Mouse (Mus musculus): Measurements from ENCODE around the gene Scn8a. TPM values are rescaled to one million over a fixed set of nuclear protein-coding genes. Genes with fewer than 3 reads are reported as not detected.
A peak's percentile ranks its signal among the peaks of the same experiment; 100 is the strongest.

Gene Scn8a
- polyA plus RNA-seq, 1 experiment from 2014 or later: 1.3 TPM

- H3K36me3 ChIP-seq (ENCODE audit: insufficient read depth): no peaks in the 10 kb centered on the region
- DNase-seq (no peak), ATAC-seq (ENCODE audit: insufficient read depth) (no peak)
- H3K9ac ChIP-seq: no peak overlapping the region
- no peak overlapping the region for H3K4me2 ChIP-seq
- no peaks in the 10 kb centered on the region for H3K9me3 ChIP-seq (ENCODE audit: low read depth, low read length)
- no peak overlapping the region for H3K27ac ChIP-seq (ENCODE audit: low read depth)
- TF ChIP-seq CTCF (IDR thresholded peaks at IDR 0.05; ENCODE audit: low read depth): no peak
- 49% methylated on average over 3 of the region's 3 CpGs for WGBS
- no peak overlapping the region for H3K4me3 ChIP-seq (ENCODE audit: low read depth, low read length)
- H3K27me3 ChIP-seq (ENCODE audit: insufficient read depth, low read length): no peaks in the 10 kb centered on the region
- H3K4me1 ChIP-seq (ENCODE audit: insufficient read depth): no peaks in the 10 kb centered on the region
These were observed 39.2 kb downstream of the Scn8a start for GRCm38 (mm10) chr15:100908817-100909216.

DNA sequence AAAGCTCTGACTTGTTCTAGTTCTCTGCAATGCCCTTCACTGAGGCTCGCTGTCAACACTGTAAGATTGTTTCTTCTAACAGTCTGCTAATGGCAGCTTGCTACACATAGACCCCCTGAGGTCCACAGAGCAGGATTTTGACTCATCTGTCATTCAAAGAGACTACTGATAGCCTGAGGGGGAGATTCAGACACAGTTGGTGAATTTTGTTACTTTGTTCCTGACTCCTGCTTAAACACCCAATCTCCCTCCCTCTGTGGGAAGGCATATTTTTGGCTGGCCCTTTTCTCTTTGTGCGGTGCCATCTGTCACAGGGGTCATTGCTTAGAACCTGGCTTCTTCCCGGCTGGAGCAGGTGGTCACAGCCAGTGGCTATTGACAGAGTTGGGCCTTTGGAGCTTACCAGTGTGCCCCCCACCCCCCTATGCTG lies 40.1 kb downstream of the Scn8a start:
- H3K9me3 ChIP-seq (ENCODE audit: low read depth, low read length): no peaks in the 10 kb centered on the region
- TF ChIP-seq CTCF (IDR thresholded peaks at IDR 0.05; ENCODE audit: low read depth): no peak
- no peak overlapping the region for H3K4me3 ChIP-seq (ENCODE audit: low read depth, low read length)
- no peak overlapping the region for H3K9ac ChIP-seq
- H3K4me2 ChIP-seq: no peak overlapping the region
- no peaks in the 10 kb centered on the region for H3K27me3 ChIP-seq (ENCODE audit: insufficient read depth, low read length)
- no peaks in the 10 kb centered on the region for H3K36me3 ChIP-seq (ENCODE audit: insufficient read depth)
- ATAC-seq (ENCODE audit: insufficient read depth) (no peak), DNase-seq (no peak)
- 54% methylated on average over 3 of the region's 3 CpGs for WGBS
- no peak overlapping the region for H3K27ac ChIP-seq (ENCODE audit: low read depth)
- H3K4me1 ChIP-seq (ENCODE audit: insufficient read depth): no peaks in the 10 kb centered on the region

DNA sequence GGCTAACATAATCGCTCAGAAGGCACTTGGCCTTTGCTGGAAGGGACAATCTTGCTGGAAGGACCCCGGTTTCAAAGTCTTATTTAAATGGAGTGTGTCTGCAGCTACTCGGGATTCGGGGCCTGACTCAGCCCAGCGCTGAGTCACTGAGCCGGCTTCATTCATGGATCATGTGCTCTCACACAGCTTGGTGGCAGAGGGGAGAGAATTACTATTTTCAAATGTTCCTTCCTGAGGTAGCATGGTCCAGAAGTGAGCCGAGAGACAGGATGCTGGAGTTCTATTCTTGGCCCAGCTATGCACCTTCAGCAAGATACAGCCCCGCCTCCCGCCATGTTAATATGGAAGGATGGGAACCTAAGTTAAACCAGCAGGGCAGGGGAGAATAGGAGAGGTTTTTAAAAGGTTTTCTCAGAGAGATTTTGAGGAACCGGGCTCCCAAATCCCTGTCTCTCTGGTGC lies 40.8 kb downstream of the Scn8a start:
- Histone ChIP-seq H3K27me3 (ENCODE audit: insufficient read depth, low read length) (no peaks in the 10 kb centered on the region), H3K9me3 (ENCODE audit: low read depth, low read length) (no peaks in the 10 kb centered on the region), H3K4me3 (ENCODE audit: low read depth, low read length) (no peak overlapping the region), H3K9ac (no peak overlapping the region), H3K27ac (ENCODE audit: low read depth) (no peak overlapping the region), H3K4me2 (no peak overlapping the region), H3K36me3 (ENCODE audit: insufficient read depth) (no peaks in the 10 kb centered on the region), H3K4me1 (ENCODE audit: insufficient read depth) (no peaks in the 10 kb centered on the region)
- ATAC-seq (ENCODE audit: insufficient read depth) (no peak), DNase-seq (no peak)
- 64% methylated on average over 10 of the region's 10 CpGs for WGBS
- no peak for TF ChIP-seq CTCF (IDR thresholded peaks at IDR 0.05; ENCODE audit: low read depth)

DNA sequence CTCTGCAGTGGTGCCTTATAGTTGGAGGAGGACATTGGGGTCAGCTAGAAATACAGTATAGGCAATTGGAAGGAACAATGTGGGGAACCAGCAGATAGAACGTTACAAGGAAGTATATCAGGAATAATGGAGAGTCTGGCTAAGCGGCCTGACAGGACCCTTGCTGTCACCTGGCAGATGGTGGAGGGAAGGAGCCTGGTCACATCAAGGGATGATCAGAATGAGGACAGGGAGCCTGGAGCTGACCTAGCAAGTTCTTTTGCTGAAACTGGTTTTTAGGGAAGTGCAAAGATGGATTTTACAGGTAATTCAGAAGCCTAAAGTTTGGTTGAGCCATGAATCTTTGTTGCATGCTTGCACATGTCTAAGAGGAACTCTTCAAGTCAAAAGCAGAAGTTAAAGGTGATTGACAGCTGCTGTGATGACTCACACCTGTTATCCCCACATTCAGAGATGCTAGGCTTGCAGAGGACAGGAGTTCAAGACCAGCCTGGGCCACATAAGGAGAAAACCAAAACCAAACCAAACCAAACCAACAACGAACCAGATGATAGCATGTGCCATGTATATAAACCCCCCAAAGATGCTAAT lies 43.1 kb downstream of the Scn8a start:
- Histone ChIP-seq H3K36me3 (ENCODE audit: insufficient read depth) (no peaks in the 10 kb centered on the region), H3K4me2 (no peak overlapping the region), H3K9ac (no peak overlapping the region), H3K27me3 (ENCODE audit: insufficient read depth, low read length) (no peaks in the 10 kb centered on the region), H3K4me3 (ENCODE audit: low read depth, low read length) (no peak overlapping the region), H3K27ac (ENCODE audit: low read depth) (no peak overlapping the region), H3K9me3 (ENCODE audit: low read depth, low read length) (no peaks in the 10 kb centered on the region), H3K4me1 (ENCODE audit: insufficient read depth) (no peaks in the 10 kb centered on the region)
- ATAC-seq (ENCODE audit: insufficient read depth) (no peak), DNase-seq (no peak)
- WGBS: 77% methylated on average over 3 of the region's 3 CpGs
- no peak for TF ChIP-seq CTCF (IDR thresholded peaks at IDR 0.05; ENCODE audit: low read depth)

- 0 out of 2 replicates have a peak overlapping the region, but pooled peaks have one; percentile 3 for H3K9ac ChIP-seq
- under 1% methylated on average over 24 of the region's 24 CpGs for WGBS
These were observed 45.1 kb downstream of the Scn8a start for GRCm38 (mm10) chr15:100914734-100915242.

DNA sequence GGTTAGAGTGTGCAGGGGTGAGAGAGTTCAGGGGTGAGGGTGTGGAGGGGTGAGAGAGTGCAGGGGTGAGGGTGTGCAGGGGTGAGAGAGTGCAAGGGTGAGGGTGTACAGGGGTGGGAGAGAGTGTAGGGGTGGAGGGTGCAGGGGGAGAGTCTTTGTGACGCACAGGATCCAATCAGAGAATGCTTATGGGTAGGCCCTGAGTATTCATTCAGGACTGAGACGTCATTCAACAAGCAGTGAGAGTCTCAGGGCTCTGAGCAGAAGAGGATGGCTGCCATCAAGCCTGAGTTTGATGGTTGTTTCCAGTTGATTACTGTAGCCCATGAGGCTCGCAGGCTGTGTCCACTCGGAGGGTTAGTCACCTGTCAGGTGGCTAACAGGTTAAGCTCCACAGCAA lies 48.4 kb downstream of the Scn8a start:
- no peak overlapping the region for H3K4me3 ChIP-seq (ENCODE audit: low read depth, low read length)
- H3K36me3 ChIP-seq (ENCODE audit: insufficient read depth): no peaks in the 10 kb centered on the region
- H3K27me3 ChIP-seq (ENCODE audit: insufficient read depth, low read length): no peaks in the 10 kb centered on the region
- no peak overlapping the region for H3K9ac ChIP-seq
- no peaks in the 10 kb centered on the region for H3K4me1 ChIP-seq (ENCODE audit: insufficient read depth)
- no peak overlapping the region for H3K4me2 ChIP-seq
- 35% methylated on average over 4 of the region's 4 CpGs for WGBS
- no peak for TF ChIP-seq CTCF (IDR thresholded peaks at IDR 0.05; ENCODE audit: low read depth)
- H3K27ac ChIP-seq (ENCODE audit: low read depth): no peak overlapping the region
- no peak for ATAC-seq (ENCODE audit: insufficient read depth)
- no peaks in the 10 kb centered on the region for H3K9me3 ChIP-seq (ENCODE audit: low read depth, low read length)
- DNase-seq: no peak

More at GRCm38 (mm10) chr15:100914734-100915242, 45.1 kb downstream of the Scn8a start:
- Histone ChIP-seq H3K4me1 (ENCODE audit: insufficient read depth) (no peaks in the 10 kb centered on the region), H3K4me3 (ENCODE audit: low read depth, low read length) (peak overlapping the region; percentile 28), H3K27ac (ENCODE audit: low read depth) (no peak overlapping the region), H3K4me2 (peak overlapping the region; percentile 67), H3K27me3 (ENCODE audit: insufficient read depth, low read length) (no peaks in the 10 kb centered on the region), H3K36me3 (ENCODE audit: insufficient read depth) (no peaks in the 10 kb centered on the region), H3K9me3 (ENCODE audit: low read depth, low read length) (no peaks in the 10 kb centered on the region)
- DNase-seq: peak; percentile 74
- peak; percentile 53 for TF ChIP-seq CTCF (IDR thresholded peaks at IDR 0.05; ENCODE audit: low read depth)
- peak; percentile 75 for ATAC-seq (ENCODE audit: insufficient read depth)

GRCm38 (mm10) chr15:100922210-100922609 lies 52.6 kb downstream of the Scn8a start:
- 92% methylated on average over 11 of the region's 11 CpGs for WGBS
- no peaks in the 10 kb centered on the region for H3K27me3 ChIP-seq (ENCODE audit: insufficient read depth, low read length)

More at GRCm38 (mm10) chr15:100922210-100922609, 52.6 kb downstream of the Scn8a start:
- Histone ChIP-seq H3K4me2 (no peak overlapping the region), H3K9ac (no peak overlapping the region), H3K4me1 (ENCODE audit: insufficient read depth) (0 out of 2 replicates have a peak, but pooled peaks cover 3% of the 10 kb centered on the region), H3K36me3 (ENCODE audit: insufficient read depth) (no peaks in the 10 kb centered on the region), H3K27ac (ENCODE audit: low read depth) (no peak overlapping the region), H3K4me3 (ENCODE audit: low read depth, low read length) (no peak overlapping the region), H3K9me3 (ENCODE audit: low read depth, low read length) (no peaks in the 10 kb centered on the region)
- ATAC-seq (ENCODE audit: insufficient read depth) (no peak), DNase-seq (no peak)
- TF ChIP-seq CTCF (IDR thresholded peaks at IDR 0.05; ENCODE audit: low read depth): no peak
